20 mouse cellular contexts compared by ENCODE assay signal in genomic region chr6:54786766-54787165, GRCm38 (mm10). TPM values are rescaled to one million over a fixed set of nuclear protein-coding genes. Genes with fewer than 3 reads are reported as not detected.
DNase-seq lines count a peak whose midpoint lies in the region; TF ChIP-seq lines count a peak whose summit lies in the region.
"Had no signal": no experiment of that assay in that cellular context is flagged by ENCODE, and none has a peak within 500 bp of the region (broad histone marks: within the 10 kb centered on the region; RNA-seq: fewer than 3 reads in every experiment).

No protein-coding gene starts in this region.

- H3K27me3 ChIP-seq in heart, embryonic 10.5 days (ENCODE audit: insufficient read depth, poor library complexity, severe bottlenecking), result no peaks in the 10 kb centered on the region
- peaks cover 0 to 2% of the 10 kb centered on the region in 2 experiments; a peak in 2 of 4 replicates for H3K27me3 ChIP-seq in MEL (ENCODE audit: control insufficient read depth in 1 of 2, insufficient read depth in 2 of 2, low read length in 2 of 2)
- H3K27me3 ChIP-seq: CH12.LX, Patski had no signal

- no peak for TF ChIP-seq POLR2A in MEL (IDR thresholded peaks at IDR 0.05; ENCODE audit: control insufficient read depth in 1 of 2, insufficient read depth in 1 of 2, low read depth in 1 of 2, low read length in 2 of 2, poor library complexity in 1 of 2)

- H3K4me1 ChIP-seq in heart, embryonic 10.5 days, result peaks cover 3% of the 10 kb centered on the region; the same call in 1 of the 2 replicates
- H3K4me1 ChIP-seq in MEL (ENCODE audit: control insufficient read depth in 1 of 2, insufficient read depth in 2 of 2, low read length in 2 of 2), result no peaks in the 10 kb centered on the region

- TF ChIP-seq RAD21 in MEL (IDR thresholded peaks at IDR 0.05; ENCODE audit: low read depth, low read length), result no peak

- no peak overlapping the region for H3K27ac ChIP-seq in heart, embryonic 10.5 days
- no peak overlapping the region for H3K27ac ChIP-seq in MEL (ENCODE audit: control insufficient read depth, low read depth, low read length)

- no peak for TF ChIP-seq CTCF in MEL (IDR thresholded peaks at IDR 0.05 in 2 of 3, conservative IDR thresholded peaks at IDR 0.05 in 1 of 3; ENCODE audit: control insufficient read depth in 1 of 3, insufficient read depth in 1 of 3, low read depth in 2 of 3, low read length in 3 of 3, poor library complexity in 1 of 3, severe bottlenecking in 1 of 3)

- no peak for TF ChIP-seq EP300 in MEL (IDR thresholded peaks at IDR 0.05; ENCODE audit: low read depth in 1 of 2, low read length in 2 of 2)

- no peak overlapping the region for H3K4me3 ChIP-seq in heart, embryonic 10.5 days
- no peak overlapping the region for H3K4me3 ChIP-seq in MEL (ENCODE audit: control insufficient read depth in 1 of 2, insufficient read depth in 1 of 2, low read depth in 2 of 2, low read length in 2 of 2)

- WGBS in heart, embryonic 10.5 days, result 73% methylated on average over 5 of the region's 5 CpGs

- H3K9me3 ChIP-seq in heart, embryonic 10.5 days, result no peaks in the 10 kb centered on the region
- no peaks in the 10 kb centered on the region for H3K9me3 ChIP-seq in MEL (replicated peaks; ENCODE audit: insufficient read depth, low read length)
- H3K9me3 ChIP-seq: G1E had no signal

- H3K9ac ChIP-seq in MEL (ENCODE audit: control insufficient read depth, low read depth, low read length, poor library complexity, severe bottlenecking), result no peak overlapping the region

- H3K79me2 ChIP-seq in MEL (ENCODE audit: control insufficient read depth, insufficient read depth, low read length, poor library complexity), result no peaks in the 10 kb centered on the region

- intact Hi-C loops in heart, postnatal 10 days (cut with DNase I), result no loop called here

- DNase-seq in heart, adult 11 months, result peak; percentile 53
- DNase-seq in heart, adult 9 months (ENCODE audit: low spot score in 2 of 2), result no peak
- peak; percentile 56 for DNase-seq in heart, embryonic 10.5 days (ENCODE audit: low spot score)
- DNase-seq in heart, postnatal 10 days, result no peak
- peak; percentile 9 for DNase-seq in MEL (ENCODE audit: low read depth, low spot score)
- DNase-seq in urinary bladder, postnatal 25 days (ENCODE audit: low spot score), result no peak
- DNase-seq: adrenal gland, adult 2 months; adrenal gland, adult 8-10 months; adrenal gland, postnatal 10 days; adrenal gland, postnatal 14 days; adrenal gland, postnatal 25 days; adrenal gland, postnatal 36 days; B cell, adult 2 months; cerebellum, adult 11 months; cerebellum, adult 11-12 months; cerebellum, adult 18-20 months; cerebellum, adult 2 months had no signal

- H3K36me3 ChIP-seq in heart, embryonic 10.5 days, result no peaks in the 10 kb centered on the region
- H3K36me3 ChIP-seq in MEL (ENCODE audit: control insufficient read depth in 1 of 2, insufficient read depth in 2 of 2, low read length in 2 of 2), result no peaks in the 10 kb centered on the region
- H3K36me3 ChIP-seq: G1E had no signal

TF ChIP-seq in MEL, 35 proteins besides CTCF, POLR2A, EP300 and RAD21:
- TF ChIP-seq MYB (IDR thresholded peaks at IDR 0.05; ENCODE audit: low read depth, low read length) (no peak), ELF1 (IDR thresholded peaks at IDR 0.05; ENCODE audit: low read depth, low read length) (no peak), ETS1 (IDR thresholded peaks at IDR 0.05; ENCODE audit: low read depth, low read length) (no peak), USF2 (IDR thresholded peaks at IDR 0.05; ENCODE audit: borderline replicate concordance in 1 of 2, insufficient read depth in 1 of 2, low read depth in 1 of 2, low read length in 2 of 2) (no peak), TCF12 (IDR thresholded peaks at IDR 0.05; ENCODE audit: low read depth, low read length) (no peak), BHLHE40 (IDR thresholded peaks at IDR 0.05; ENCODE audit: borderline replicate concordance, low read depth, low read length) (no peak), ZKSCAN1 (IDR thresholded peaks at IDR 0.05; ENCODE audit: low read depth, low read length) (no peak), KAT2A (conservative IDR thresholded peaks at IDR 0.05; ENCODE audit: low read depth, low read length) (no peak), ZNF384 (IDR thresholded peaks at IDR 0.05; ENCODE audit: low read depth, low read length) (no peak), JUND (IDR thresholded peaks at IDR 0.05; ENCODE audit: low read depth, low read length) (no peak), NELFE (IDR thresholded peaks at IDR 0.05; ENCODE audit: low read depth, low read length) (no peak), ZC3H11A (IDR thresholded peaks at IDR 0.05; ENCODE audit: low read depth, low read length) (no peak), CHD2 (IDR thresholded peaks at IDR 0.05; ENCODE audit: low read length) (no peak), GABPA (IDR thresholded peaks at IDR 0.05; ENCODE audit: low read depth, low read length) (no peak), UBTF (IDR thresholded peaks at IDR 0.05; ENCODE audit: borderline replicate concordance, insufficient read depth, low read depth, low read length) (no peak), MEF2A (IDR thresholded peaks at IDR 0.05; ENCODE audit: extremely low read depth, insufficient replicate concordance, low read depth, low read length, poor library complexity, severe bottlenecking) (no peak), GATA1 (IDR thresholded peaks at IDR 0.05; ENCODE audit: low read depth, low read length) (no peak), SMC3 (IDR thresholded peaks at IDR 0.05; ENCODE audit: low read depth, low read length) (no peak)

RNA-seq across cellular contexts. Expression of gene Znrf2, which starts 29.9 kb away (rescaled TPM):
- 2.1 and 2.9 TPM in 2 replicates for polyA plus RNA-seq in heart, embryonic 10.5 days (2016; fragmentation: Nextera tagmentation; extraction: Ambion mirVana)
- 10 to 100 TPM; 24.0 to 27.6 TPM for total RNA-seq in heart, postnatal 10 days (2021)
- total RNA-seq in MEL (2012; rRNA removed), result 21.3 and 24.2 TPM in 2 replicates
- 10 to 100 TPM in 1 of 2 experiments, not detected in 1; 16.1 TPM for polyA plus RNA-seq in MEL (2012; ENCODE audit: insufficient read depth in 1 of 2, insufficient read length in 2 of 2, low read depth in 1 of 2, low replicate concordance in 2 of 2, missing spikeins in 1 of 2)

Comparison
In these comparisons a context has a peak if more than half of its experiments do, and no peak if none do; other contexts are left out.
1. DNase-seq: peak in heart, adult 11 months (single experiment), heart, embryonic 10.5 days (single experiment) and MEL (single experiment); none in heart, adult 9 months (0 of 2), heart, postnatal 10 days (0 of 2) and urinary bladder, postnatal 25 days (single experiment).